Mouse (Mus musculus): ENCODE results near the gene Taar7b. TPM values are rescaled to one million over a fixed set of nuclear protein-coding genes. Genes with fewer than 3 reads are reported as not detected.

The Taar7b gene
- polyA plus RNA-seq, 1 experiment from 2014 or later = not detected

- Histone ChIP-seq H3K4me2 (ENCODE audit: low read length) (no peak within 1 kb of the TSS), H3K4me1 (ENCODE audit: control insufficient read depth, insufficient read depth, low read length) (no peaks in the 10 kb centered on the region), H3K9me3 (replicated peaks; ENCODE audit: control insufficient read depth, low read length) (no peaks in the 10 kb centered on the region), H3K36me3 (ENCODE audit: control insufficient read depth, insufficient read depth, low read length) (no peaks in the 10 kb centered on the region), H3K4me3 (ENCODE audit: low read depth, low read length) (no peak within 1 kb of the TSS), H3K27me3 (replicated peaks; ENCODE audit: control insufficient read depth, insufficient read depth, low read length) (no peaks in the 10 kb centered on the region), H3K27ac (ENCODE audit: low read depth, low read length) (no peak within 1 kb of the TSS), H3K9ac (ENCODE audit: low read length) (no peak within 1 kb of the TSS)
- no peak for DNase-seq (ENCODE audit: low spot score)
- ATAC-seq = no peak
- 86% methylated on average over 2 of the region's 2 CpGs for WGBS
Measured at GRCm38 (mm10) chr10:24037314-24037713, 37.6 kb downstream of the Taar7b start, which contains the start of gene Taar7e. Gene Taar7e (plus strand): TSS chr10:24037614.

DNA sequence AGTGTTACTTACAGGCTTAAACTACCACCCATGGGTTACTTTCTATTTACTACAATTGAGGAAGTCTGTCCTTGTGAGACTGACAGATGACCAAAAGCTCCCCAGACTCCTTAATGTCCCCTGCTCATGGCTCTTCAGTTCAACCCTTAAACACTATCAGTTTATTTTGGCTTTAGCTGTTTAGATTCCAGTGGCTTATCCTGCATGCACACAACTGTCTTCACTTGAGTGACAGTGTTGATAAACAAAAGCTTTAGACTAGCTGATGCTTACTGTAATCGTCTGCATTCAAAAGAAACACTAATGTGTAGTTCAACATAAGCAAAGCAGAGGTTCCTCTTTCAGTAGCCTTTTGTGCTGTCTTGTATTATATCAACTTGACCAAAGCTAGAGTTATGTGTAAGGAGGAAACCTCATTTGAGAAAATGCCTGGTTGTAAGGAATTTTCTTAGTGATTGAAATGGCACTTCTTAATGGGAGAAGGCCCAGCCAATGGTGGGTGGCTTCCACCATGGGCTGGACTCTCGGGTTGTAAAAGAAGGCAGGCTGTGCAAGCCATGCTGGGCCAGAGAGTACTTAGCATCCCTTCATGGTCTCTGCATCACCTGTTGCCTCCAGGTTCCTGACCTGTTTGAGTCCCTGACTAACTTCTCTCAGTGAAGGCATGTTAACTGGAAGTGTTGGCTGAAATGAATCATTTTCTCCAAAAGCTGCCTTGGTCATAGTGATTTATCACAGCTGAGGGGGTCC, 40.6 kb downstream of the Taar7b start:
- no peaks in the 10 kb centered on the region for H3K27me3 ChIP-seq (replicated peaks; ENCODE audit: control insufficient read depth, insufficient read depth, low read length)
- 63% methylated on average over 2 of the region's 2 CpGs for WGBS

GRCm38 (mm10) chr10:24049210-24049609, 49.5 kb downstream of the Taar7b start, which contains the start of gene Taar7f:
Gene Taar7f (plus strand): TSS chr10:24049510.
- H3K4me2 ChIP-seq (ENCODE audit: low read length) = no peak within 1 kb of the TSS
- H3K4me3 ChIP-seq (ENCODE audit: low read depth, low read length) = no peak within 1 kb of the TSS
- DNase-seq (ENCODE audit: low spot score) = no peak
- H3K9ac ChIP-seq (ENCODE audit: low read length) = no peak within 1 kb of the TSS
- no peaks in the 10 kb centered on the region for H3K9me3 ChIP-seq (replicated peaks; ENCODE audit: control insufficient read depth, low read length)
- no peaks in the 10 kb centered on the region for H3K36me3 ChIP-seq (ENCODE audit: control insufficient read depth, insufficient read depth, low read length)
- H3K4me1 ChIP-seq (ENCODE audit: control insufficient read depth, insufficient read depth, low read length) = no peaks in the 10 kb centered on the region
- no peak for ATAC-seq
- H3K27me3 ChIP-seq (replicated peaks; ENCODE audit: control insufficient read depth, insufficient read depth, low read length) = no peaks in the 10 kb centered on the region
- no peak within 1 kb of the TSS for H3K27ac ChIP-seq (ENCODE audit: low read depth, low read length)

More for the DNA sequence above, 40.6 kb downstream of the Taar7b start:
- DNase-seq (ENCODE audit: low spot score) (no peak), ATAC-seq (no peak)
- H3K4me1 ChIP-seq (ENCODE audit: control insufficient read depth, insufficient read depth, low read length) = no peaks in the 10 kb centered on the region
- no peak overlapping the region for H3K27ac ChIP-seq (ENCODE audit: low read depth, low read length)
- no peak overlapping the region for H3K4me2 ChIP-seq (ENCODE audit: low read length)
- H3K9me3 ChIP-seq (replicated peaks; ENCODE audit: control insufficient read depth, low read length) = no peaks in the 10 kb centered on the region
- no peaks in the 10 kb centered on the region for H3K36me3 ChIP-seq (ENCODE audit: control insufficient read depth, insufficient read depth, low read length)
- H3K9ac ChIP-seq (ENCODE audit: low read length) = no peak overlapping the region
- H3K4me3 ChIP-seq (ENCODE audit: low read depth, low read length) = no peak overlapping the region

Other genes starting within 250 kb of the Taar7b start
- 143 and 176 TPM in 2 replicates for gene Rps12, start 212.7 kb upstream of the Taar7b start, polyA plus RNA-seq (2014; fragmentation: Nextera tagmentation; extraction: Ambion mirVana)
- gene Slc18b1, start 203.0 kb upstream of the Taar7b start, polyA plus RNA-seq (2014; fragmentation: Nextera tagmentation; extraction: Ambion mirVana) = 19.5 and 22.2 TPM in 2 replicates
- gene Vnn3, start 148.5 kb upstream of the Taar7b start, polyA plus RNA-seq (2014; fragmentation: Nextera tagmentation; extraction: Ambion mirVana) = 0.11 TPM in 1 of 2 replicates, not detected in the other
- gene Vnn1, start 105.3 kb upstream of the Taar7b start, polyA plus RNA-seq (2014; fragmentation: Nextera tagmentation; extraction: Ambion mirVana) = 0.23 and 0.54 TPM in 2 replicates
- not detected in 2 replicates for gene Taar1, start 79.6 kb upstream of the Taar7b start, polyA plus RNA-seq (2014; fragmentation: Nextera tagmentation; extraction: Ambion mirVana)
- not detected in 2 replicates for gene Taar2, start 61.4 kb upstream of the Taar7b start, polyA plus RNA-seq (2014; fragmentation: Nextera tagmentation; extraction: Ambion mirVana)
- gene Taar3, start 50.4 kb upstream of the Taar7b start, polyA plus RNA-seq (2014; fragmentation: Nextera tagmentation; extraction: Ambion mirVana) = not detected in 2 replicates
- gene Taar4, start 39.4 kb upstream of the Taar7b start, polyA plus RNA-seq (2014; fragmentation: Nextera tagmentation; extraction: Ambion mirVana) = 0.28 TPM in 1 of 2 replicates, not detected in the other
- gene Taar5, start 29.2 kb upstream of the Taar7b start, polyA plus RNA-seq (2014; fragmentation: Nextera tagmentation; extraction: Ambion mirVana) = not detected in 2 replicates
- gene Taar6, start 14.3 kb upstream of the Taar7b start, polyA plus RNA-seq (2014; fragmentation: Nextera tagmentation; extraction: Ambion mirVana) = not detected in 2 replicates
- not detected in 2 replicates for gene Taar7a, start 6.5 kb upstream of the Taar7b start, polyA plus RNA-seq (2014; fragmentation: Nextera tagmentation; extraction: Ambion mirVana)
- gene Taar7d, start 27.3 kb downstream of the Taar7b start, polyA plus RNA-seq (2014; fragmentation: Nextera tagmentation; extraction: Ambion mirVana) = not detected in 2 replicates
- gene Taar7e, start 37.7 kb downstream of the Taar7b start, polyA plus RNA-seq (2014; fragmentation: Nextera tagmentation; extraction: Ambion mirVana) = not detected in 2 replicates
- gene Taar7f, start 49.6 kb downstream of the Taar7b start, polyA plus RNA-seq (2014; fragmentation: Nextera tagmentation; extraction: Ambion mirVana) = not detected in 2 replicates
- not detected in 2 replicates for gene Taar8a, start 76.6 kb downstream of the Taar7b start, polyA plus RNA-seq (2014; fragmentation: Nextera tagmentation; extraction: Ambion mirVana)
- not detected in 2 replicates for gene Taar8b, start 92.4 kb downstream of the Taar7b start, polyA plus RNA-seq (2014; fragmentation: Nextera tagmentation; extraction: Ambion mirVana)
- not detected in 2 replicates for gene Taar8c, start 102.0 kb downstream of the Taar7b start, polyA plus RNA-seq (2014; fragmentation: Nextera tagmentation; extraction: Ambion mirVana)
- gene Taar9, start 109.6 kb downstream of the Taar7b start, polyA plus RNA-seq (2014; fragmentation: Nextera tagmentation; extraction: Ambion mirVana) = not detected in 2 replicates
- gene Stx7, start 149.4 kb downstream of the Taar7b start, polyA plus RNA-seq (2014; fragmentation: Nextera tagmentation; extraction: Ambion mirVana) = 275 and 313 TPM in 2 replicates
- gene Moxd1, start 223.6 kb downstream of the Taar7b start, polyA plus RNA-seq (2014; fragmentation: Nextera tagmentation; extraction: Ambion mirVana) = 1.7 and 2.1 TPM in 2 replicates

Measured in forebrain, embryonic 14.5 days (tissue).